Mouse (Mus musculus) adrenal gland, postnatal 4 days (tissue): ENCODE data around the gene Gm28308. TPM values are rescaled to one million over a fixed set of nuclear protein-coding genes. Genes with fewer than 3 reads are reported as not detected.

Source experiments
- DNase-seq, 2 experiments: peaks; one replicate each; pipeline ENCODE4 v3.0.0; 2021 to 2022; ENCODE audit warnings: low spot score in 2 of 2, mixed read lengths in 2 of 2
- total RNA-seq, 2 experiments: library from RNA; stranded (reverse); gene quantifications; 2 replicates each; pipeline ENCODE4 v1.2.3; 2021

The Gm28308 gene
- total RNA-seq, 2 experiments from 2014 or later, result 2.3 to 4.1 TPM

DNA sequence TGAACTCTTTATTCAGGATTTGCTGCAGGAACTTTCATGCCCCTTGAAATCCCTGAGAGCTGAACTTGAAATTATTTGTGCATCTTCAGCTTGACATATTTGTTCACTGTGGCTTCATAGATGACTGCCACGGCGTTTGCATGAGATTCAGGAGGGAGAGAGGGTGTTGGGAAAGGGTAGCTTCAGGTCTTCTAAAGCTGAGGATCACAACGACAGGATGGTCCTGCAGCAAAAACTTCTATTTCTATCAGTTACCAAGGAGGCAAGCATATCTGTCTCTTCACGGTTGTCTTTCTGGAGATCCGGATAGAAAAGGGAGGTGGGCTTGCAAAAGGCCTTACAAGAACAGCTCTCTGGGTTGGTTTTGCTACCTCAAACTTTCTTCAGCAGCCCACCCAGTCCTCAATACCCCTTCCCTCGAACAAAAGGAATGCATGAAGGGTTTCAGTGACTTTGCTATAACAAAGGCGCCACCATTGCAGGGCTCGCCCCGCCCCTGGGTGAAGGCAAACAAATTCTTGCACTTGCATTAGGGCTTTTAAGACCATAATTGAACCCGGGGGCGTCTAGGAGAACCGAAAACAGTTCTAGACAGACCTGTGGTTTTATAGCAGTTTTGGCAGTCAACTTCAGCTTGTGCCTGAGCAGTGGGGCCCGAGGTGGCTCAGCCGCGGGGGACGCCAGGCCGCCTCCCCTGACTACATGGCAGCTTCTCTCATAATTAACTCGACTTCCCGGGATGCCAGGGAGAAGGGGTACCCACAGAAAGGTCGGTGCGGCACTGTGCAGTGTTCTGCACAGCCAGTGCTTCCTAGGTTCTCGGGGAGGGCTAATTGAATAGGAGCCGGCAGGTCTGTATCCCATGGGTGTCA is 34.9 kb upstream of the Gm28308 start:
- DNase-seq, result no peak

DNA sequence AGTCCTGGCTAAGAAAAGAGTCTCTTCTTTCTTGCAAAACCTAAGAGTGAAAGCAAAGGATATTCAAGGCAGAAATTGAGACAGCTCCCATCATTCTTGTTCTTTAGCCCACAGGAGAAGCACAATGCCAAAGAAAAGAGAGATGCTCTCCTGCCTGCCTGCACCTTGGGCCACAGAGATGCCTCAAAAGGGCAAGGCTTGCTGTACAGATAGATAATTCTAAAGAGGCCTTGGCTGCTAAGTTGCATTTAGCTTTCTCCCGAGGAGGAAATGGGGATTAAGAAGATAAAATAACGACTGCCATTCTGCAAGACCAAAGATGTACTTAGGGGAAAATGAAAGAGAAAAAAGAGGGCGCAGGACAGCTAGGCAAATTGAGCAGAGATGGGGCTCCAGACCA is 33.8 kb upstream of the Gm28308 start:
- DNase-seq, result no peak

DNA sequence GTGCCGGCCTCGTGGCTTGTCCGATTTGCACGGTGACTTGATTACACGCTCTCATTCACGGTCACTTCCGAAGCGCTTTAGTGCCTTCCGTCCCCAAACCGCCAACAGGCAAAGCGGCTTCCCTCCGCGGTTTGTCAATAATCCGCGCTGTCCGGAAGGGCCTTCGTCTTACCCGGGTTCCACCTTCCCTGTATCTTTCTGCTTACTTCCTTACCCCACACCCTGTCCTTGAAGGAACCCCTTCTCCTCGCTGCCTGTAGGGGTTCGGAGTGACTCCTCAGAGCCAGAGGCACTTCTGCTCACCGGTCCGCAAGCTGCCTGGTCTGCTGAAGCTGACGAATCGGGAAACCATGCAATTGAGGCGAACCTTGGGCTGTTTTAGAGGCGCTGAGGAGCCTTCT is 33.3 kb upstream of the Gm28308 start:
- no peak for DNase-seq

DNA sequence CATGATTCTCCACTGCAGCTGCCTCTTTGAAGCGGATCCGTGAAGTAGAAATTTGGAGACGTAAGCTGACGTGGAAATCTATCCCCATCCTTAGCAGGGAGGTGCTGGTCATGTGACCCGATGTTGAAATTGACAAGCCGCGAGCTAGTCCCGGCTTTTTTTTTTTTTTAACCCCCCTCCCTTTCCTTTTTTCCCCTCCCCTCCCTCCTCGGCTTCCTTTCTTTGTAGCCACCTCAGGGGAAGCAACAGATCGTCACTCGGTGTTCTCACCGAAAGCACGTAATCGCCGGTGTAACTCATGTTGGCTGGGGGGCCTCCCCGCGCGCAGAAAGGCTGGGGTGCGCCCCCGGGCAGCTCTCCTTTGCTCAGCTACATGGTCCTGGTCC is 32.6 kb upstream of the Gm28308 start, which contains the start of gene Hoxa11:
Hoxa11 (minus strand) TSS at position 54 of the 386 bp plus-strand sequence.
- DNase-seq, result no peak

DNA sequence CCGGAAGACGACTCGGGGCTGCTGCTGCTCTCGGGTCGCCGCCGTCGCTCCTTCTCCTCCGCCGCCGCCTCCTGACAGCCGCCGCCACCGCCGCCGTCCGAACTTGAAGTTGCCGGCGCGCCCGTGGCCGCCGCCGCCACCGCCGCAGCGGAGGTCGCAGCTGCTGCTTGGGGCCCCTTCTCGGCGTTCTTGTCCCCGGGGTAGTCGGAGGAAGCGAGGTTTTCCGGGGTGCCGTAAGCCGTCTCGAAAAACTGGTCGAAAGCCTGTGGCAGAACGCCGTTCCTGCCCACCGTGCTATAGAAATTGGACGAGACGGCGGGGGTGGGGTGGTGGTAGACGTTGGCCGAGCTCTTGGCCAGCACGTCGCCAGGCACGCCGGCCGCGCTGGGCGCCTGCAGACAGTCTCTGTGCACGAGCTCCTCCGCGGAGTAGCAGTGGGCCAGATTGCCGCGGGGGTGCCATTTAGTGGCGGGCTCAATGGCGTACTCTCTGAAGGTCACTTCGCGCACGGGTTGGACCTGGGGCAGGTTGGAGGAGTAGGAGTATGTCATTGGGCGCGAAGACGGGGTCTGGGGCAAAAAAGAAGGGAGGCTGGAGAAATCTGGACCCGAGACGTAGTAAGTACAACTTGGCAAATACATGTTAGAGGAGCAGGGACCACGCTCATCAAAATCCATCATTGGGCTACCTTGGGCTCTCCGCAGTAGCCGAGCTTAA is 32.1 kb upstream of the Gm28308 start:
- no peak for DNase-seq

DNA sequence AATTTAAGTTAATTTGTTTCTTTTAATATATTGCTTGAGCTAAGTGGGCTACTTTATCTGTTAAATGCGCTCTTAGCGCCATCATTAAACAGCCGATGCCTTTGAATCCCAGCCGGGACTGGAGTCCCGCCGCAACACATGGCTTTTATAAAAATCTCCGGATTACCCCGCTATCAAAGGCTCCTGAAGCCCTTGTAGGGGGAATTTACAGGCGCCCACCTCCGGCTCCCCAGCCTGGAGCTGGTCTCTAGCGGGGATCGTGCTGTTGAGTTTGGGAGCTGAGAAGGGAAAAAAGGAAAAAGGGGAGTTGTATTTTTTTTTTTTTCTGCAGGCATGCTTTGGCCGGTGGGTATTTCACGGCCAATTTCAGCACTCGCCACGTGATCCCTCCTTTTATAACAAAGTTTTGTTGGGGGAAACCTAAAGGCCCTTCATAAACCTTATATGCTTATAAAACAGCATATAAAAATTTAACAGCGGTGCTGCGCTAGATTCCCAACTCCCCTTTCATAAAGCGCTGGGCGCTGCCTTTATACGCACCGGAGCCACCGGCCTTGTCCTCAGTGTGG is 31.4 kb upstream of the Gm28308 start:
- no peak for DNase-seq

DNA sequence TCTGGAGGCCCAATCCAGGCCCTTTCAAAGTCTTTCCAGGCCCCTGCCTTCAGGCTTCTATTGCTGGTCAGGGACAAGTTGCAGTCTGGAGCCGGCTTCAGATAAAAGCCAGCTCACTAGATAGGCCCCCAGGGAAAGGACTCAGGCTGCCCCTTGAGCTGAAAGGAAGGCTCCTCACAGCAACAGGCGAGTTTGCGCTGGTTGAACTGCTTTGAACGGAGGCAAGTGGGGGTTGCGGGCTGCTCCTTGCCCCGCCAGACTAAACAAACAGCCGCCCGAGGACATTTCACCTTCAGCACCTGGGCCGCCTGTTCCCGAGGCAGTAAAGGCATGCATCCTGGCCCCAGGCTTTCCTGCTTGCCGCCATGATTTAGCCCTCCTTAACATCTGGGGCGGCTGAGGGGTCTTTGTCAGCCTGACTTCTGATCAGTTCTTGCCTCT is 30.6 kb upstream of the Gm28308 start:
- no peak for DNase-seq

DNA sequence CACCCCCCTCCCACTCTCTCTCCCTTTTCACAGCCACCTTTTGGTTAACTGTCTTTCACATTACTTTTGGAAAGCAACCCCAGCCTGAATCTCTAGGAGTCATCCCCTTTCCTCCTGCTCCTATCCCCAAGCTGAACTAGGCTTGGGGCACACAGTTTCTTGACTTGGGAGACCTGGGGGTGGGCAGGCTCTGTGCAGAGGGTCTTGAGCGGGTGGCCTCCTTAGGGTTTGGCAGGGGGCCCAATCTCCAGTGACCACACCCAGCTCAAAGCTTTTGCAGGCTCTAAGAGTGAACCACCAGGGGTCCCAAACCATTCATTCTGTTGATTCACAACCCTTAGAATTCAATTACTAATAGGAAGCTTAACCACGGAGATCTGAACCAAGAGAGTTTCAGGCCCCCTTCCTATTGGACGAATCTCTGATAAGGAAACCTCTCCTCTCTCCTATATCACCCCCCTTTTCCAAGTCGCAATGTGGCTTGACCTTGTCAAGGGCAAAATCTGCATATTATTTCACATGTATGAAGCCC is 29.7 kb upstream of the Gm28308 start:
- DNase-seq, result no peak

DNA sequence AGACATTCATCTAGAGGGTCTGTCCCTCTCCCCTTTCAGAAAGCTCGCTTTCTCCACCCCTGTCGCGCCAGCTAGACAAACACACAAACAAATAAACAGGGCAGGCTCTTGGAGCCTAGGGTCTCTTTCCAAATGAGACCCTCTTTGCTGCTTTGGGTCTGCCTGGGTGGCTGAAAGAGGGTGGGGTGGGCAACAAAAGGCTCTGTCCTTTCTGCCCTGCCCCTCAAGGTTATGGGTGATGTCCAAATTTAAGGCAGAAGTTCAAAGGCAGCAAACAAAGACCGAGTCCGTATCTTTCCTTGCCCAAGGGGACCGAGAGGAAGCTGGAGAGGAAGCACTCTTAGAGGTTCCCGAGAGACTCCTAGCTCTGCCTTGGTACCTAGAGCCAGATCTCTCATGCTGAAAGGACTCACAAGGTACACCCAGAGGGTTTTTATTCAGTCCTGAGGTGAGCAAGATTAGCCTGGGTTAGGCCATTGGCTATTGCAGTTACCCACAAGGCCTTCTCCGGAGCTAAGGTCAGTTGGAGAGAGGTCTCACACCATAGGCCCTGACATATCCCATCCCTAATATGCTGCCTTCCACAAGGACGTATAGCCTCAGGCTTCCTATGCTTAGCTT is 28.0 kb upstream of the Gm28308 start:
- no peak for DNase-seq

DNA sequence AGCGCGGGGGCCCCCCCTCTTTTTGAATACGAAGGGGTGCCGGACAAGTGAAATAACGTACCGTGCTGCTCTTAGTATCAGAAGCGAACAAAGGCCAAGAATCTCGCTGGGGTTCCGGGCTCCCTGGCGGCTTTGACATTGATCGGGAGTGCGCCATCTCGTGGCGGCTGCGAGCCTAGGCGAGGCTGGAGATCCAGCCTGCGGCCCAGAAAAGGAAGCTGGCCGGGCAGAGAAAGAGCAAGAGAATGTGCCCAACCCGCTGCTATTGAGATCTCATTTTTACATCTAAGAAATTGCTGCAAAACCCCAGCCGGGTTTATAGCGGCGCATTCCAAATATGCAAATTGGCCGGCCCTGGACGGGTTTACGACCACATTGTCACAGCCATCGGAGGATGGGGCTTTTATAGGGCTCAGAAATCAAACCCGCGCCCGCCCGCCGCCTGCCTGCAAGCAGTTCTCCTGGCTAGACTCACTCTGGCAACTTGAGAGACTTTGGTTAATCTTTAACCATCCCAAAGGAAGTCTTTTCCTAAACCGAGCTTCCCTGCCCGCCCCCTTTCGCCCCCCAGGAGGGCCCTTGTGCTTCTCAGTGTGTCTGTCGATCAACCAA is 27.4 kb upstream of the Gm28308 start, which contains the start of gene Hoxa10:
Hoxa10 (minus strand) TSS at position 466 of the 612 bp plus-strand sequence.
- peak in 1 of 2 experiments; percentile 65 for DNase-seq

DNA sequence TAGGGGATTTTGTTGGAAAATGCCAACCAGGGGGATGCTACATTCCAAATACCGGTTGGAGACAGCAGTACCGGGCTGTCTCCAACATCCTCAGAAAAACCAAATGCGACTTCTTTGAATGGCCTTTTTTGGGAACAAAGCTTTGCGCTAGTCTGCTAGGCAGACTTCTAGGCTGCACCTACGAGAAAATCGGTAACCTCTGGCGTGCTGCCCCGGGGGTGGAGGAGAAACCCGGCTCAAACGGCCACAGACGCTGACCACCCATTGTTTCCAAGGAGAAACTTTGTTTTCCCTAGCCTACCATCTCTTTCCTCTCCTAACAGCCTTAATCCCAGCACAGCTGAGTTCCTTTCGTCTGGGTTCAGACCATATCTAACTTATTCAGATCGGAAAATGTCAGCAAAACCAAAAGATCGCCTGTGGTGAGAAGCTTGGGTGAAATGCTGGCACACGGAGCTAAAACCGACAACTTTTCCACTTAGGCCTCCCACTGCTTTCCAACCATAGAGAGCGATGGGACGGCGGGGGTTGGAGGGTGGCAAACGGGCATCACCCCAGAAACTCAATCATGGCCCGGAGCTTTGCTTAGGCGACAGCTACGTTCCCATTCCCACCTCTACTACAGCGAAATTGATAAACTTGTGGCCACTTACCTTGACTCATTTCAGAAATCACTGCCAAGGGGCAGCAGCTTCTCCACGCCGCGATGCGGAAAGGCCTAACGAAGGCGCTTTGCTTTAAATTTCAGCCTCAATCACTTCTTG is 26.7 kb upstream of the Gm28308 start:
- no peak for DNase-seq

DNA sequence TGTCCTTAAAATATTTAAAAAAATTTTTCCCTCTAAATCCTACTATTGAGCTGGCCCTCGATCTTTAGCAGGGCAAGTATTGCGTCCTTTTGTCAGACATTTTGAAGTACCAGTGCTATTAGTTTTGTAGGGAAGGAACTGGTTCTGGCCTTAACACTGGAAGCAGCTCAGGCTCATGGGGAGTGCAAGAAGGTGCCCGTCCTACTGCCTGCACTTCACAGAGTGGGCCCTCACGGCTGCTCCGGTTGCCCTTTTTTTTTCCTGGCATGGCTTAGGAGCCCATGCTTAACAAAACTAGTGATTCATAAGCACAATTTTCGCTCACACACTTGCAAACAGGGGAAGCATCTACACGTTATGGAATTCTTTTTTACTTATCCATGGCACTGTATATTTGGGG is 25.8 kb upstream of the Gm28308 start:
- no peak for DNase-seq

DNA sequence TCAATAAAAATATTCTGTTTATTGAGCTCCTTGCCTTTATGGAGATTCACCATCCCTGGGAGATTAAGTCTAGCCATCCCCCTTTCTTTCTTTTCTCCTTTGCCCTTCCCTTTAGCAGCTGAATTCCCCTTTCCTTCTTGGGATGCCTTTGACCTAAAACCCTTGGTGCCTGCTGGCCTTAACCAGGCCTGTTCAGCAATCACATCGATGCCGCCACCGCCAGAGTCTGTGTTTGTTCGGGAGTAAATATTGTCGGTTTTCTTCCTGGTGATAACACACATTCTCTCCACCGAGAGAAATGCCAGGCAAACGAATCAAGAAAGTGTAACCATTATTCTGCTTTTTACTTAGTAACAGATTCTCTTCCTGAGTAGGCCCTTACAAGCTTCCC is 25.0 kb upstream of the Gm28308 start:
- DNase-seq, result no peak

DNA sequence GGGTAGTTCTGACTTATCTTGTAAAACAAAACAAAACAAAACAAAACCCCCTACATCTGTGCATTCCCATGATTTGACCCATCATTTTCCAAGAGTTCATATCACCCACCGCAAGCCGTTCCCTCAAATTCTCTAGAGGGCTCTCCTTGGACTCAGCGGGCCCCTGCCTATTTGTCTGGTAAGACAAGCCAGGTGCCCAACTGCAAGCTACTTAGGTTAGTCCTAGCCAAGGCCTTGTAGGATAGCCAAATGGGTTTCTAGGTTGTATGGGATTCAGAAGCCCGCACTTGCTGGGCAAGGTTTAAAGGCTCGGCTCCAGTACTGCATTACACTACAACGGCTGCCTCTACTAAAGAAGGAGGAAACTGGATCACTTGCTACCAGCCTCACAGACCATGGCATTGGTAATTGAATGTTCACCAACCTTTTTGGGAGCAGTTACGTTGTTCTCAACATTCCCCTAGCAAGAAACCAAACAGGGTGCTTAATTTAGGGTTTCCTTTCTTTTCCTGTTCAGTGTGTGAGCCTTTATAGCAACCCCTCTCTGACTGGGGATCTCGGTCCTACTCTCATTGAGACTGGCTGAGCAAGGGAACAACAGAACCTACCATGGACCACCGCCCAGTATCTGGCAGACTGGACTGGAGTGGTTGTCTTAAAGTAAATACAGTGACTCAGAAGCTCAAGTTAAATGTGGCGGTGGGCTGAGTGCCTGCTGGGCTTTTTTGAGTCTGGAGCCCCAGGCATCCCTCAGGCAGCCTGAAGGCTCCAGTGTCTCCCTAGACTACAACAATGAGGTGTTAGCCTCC is 24.4 kb upstream of the Gm28308 start:
- DNase-seq, result no peak

DNA sequence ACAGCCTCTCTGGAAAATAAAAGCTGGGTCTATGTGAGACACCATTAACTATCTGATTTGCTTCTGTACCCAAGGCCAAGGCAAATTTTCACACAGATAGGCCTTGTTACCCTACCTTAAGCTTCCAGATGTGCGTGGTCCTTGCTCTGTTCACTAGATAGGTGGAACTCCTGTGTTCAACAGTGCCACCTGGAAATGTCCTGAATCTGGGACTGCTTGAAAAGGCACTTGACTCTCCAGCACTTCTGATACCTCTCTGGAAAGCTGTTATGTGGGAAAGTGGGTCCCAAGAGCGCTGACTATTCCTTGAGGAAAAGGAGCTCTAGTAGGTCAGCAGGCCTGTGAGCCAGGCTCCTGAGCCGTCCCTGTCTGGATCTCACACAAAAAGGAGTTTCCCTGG is 23.7 kb upstream of the Gm28308 start:
- no peak for DNase-seq

DNA sequence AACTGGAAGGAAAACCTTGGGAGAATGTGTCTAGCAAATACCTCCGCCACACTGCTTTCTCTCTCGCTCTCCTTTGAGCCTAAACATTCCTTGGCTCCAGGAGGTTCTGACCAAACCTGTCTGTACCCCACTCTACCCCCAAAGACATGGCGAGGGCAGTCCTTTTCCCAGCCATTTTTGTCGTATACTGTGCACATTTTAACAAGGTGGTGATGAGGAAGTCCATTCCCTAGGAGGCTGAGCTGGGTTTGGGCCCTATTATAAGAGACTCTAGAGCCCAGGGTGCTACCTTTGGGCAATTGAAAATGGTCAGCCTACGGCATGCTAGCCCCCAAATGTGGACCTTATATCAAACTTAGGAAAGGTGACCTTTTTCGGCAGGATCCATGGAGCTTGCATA is 22.7 kb upstream of the Gm28308 start:
- DNase-seq, result no peak

DNA sequence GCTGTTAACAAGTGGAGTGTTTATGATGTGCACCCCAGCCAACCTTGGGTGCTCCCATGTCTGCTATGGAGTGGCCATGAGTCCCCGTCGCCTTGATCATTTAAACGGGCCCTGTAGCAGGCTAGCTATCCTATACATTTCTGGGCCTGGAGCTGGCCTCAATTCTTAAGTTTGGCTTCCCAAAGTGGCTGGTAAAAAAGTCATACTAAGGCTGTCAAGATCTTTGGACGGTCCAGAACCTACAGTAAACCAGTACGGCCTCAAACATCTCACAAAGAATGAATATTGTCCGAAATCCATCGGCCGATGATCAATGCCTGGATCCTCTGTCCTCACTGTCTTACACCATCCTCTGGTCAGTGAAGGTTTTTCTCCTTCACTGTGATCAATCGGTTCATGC is 22.1 kb upstream of the Gm28308 start:
- no peak for DNase-seq

DNA sequence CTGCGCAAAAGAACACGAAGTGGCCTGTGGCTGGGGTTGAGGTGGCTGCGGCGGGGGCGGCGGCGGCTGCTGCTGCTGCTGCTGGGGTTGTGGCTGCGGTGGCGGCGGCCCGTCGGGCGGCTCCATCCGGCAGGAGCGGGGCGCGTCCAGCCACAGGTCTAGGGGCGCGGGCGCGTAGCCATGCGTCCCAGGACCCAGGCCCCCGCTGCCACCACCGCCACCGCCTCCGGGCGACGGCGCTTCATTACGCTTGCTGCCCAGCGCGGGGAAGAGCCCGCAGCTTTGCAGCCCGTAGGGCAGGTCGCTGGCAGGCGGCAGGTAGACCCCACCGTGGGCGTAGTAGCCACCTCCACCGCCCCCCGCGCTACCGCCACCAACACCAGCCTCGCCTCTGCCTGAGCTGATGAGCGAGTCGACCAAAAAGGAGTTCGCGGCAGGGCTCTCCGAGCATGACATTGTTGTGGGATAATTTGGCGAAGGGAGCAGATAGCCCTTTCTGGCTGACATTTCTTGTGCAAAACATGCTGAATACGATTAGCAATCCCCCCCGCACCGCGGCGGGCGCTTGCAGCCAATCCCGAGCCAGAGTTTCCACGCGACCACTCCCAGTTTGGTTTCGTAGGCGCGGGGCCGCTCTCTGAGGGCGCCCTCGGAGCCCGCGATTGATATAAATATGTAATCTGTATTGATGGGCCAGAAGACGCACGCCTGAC is 21.4 kb upstream of the Gm28308 start:
- DNase-seq, result no peak
